In genomic region chr14:30629839-30630238, GRCm38 (mm10) we compare ENCODE assay signal across 19 mouse cellular contexts. TPM values are rescaled to one million over a fixed set of nuclear protein-coding genes. Genes with fewer than 3 reads are reported as not detected.
DNase-seq lines count a peak whose midpoint lies in the region; ATAC-seq and TF ChIP-seq lines count a peak whose summit lies in the region.
"Had no signal": no experiment of that assay in that cellular context is flagged by ENCODE, and none has a peak within 500 bp of the region (broad histone marks: within the 10 kb centered on the region; RNA-seq: fewer than 3 reads in every experiment).

No protein-coding gene starts in this region.

- no peaks in the 10 kb centered on the region for H3K36me3 ChIP-seq in liver, embryonic 13.5 days
- no peaks in the 10 kb centered on the region for H3K36me3 ChIP-seq in liver, embryonic 11.5 days (ENCODE audit: control insufficient read depth, insufficient read depth, low read length)
- H3K36me3 ChIP-seq in lung, postnatal 0 days (ENCODE audit: insufficient read depth, low read length), result no peaks in the 10 kb centered on the region
- no peaks in the 10 kb centered on the region for H3K36me3 ChIP-seq in limb, embryonic 10.5 days
- no peaks in the 10 kb centered on the region for H3K36me3 ChIP-seq in midbrain, embryonic 16.5 days (ENCODE audit: control insufficient read depth, insufficient read depth, low read length)
- H3K36me3 ChIP-seq: embryonic facial prominence, embryonic 13.5 days; forebrain, embryonic 12.5 days; heart, embryonic 13.5 days; hindbrain, embryonic 15.5 days had no signal

- TF ChIP-seq EP300 in lung, postnatal 0 days (IDR thresholded peaks at IDR 0.05), result no peak

- H3K9ac ChIP-seq in liver, embryonic 13.5 days, result no peak overlapping the region
- no peak overlapping the region for H3K9ac ChIP-seq in liver, embryonic 11.5 days (ENCODE audit: low read depth, low read length)
- H3K9ac ChIP-seq in lung, postnatal 0 days (replicated peaks; ENCODE audit: low read depth), result no peak overlapping the region
- no peak overlapping the region for H3K9ac ChIP-seq in midbrain, embryonic 16.5 days (ENCODE audit: low read depth, low read length)
- H3K9ac ChIP-seq: embryonic facial prominence, embryonic 13.5 days; forebrain, embryonic 12.5 days; heart, embryonic 13.5 days; hindbrain, embryonic 15.5 days had no signal

- H3K4me1 ChIP-seq in liver, embryonic 13.5 days (replicated peaks), result peaks cover 36% of the 10 kb centered on the region
- peaks cover 8% of the 10 kb centered on the region for H3K4me1 ChIP-seq in liver, embryonic 11.5 days (replicated peaks; ENCODE audit: control insufficient read depth, insufficient read depth, low read length)
- peaks cover 20% of the 10 kb centered on the region for H3K4me1 ChIP-seq in lung, postnatal 0 days (ENCODE audit: insufficient read depth, low read depth, low read length)
- peaks cover 35% of the 10 kb centered on the region for H3K4me1 ChIP-seq in limb, embryonic 10.5 days
- peaks cover 10% of the 10 kb centered on the region; the same call in 1 of the 2 replicates for H3K4me1 ChIP-seq in midbrain, embryonic 16.5 days (ENCODE audit: control insufficient read depth, insufficient read depth, low read length)

- no peak; the same call in 1 of the 2 replicates for TF ChIP-seq CTCF in lung, postnatal 0 days (IDR thresholded peaks at IDR 0.05)

- H3K27ac ChIP-seq in liver, embryonic 13.5 days, result 0 out of 2 replicates have a peak overlapping the region, but pooled peaks have one; percentile 3
- no peak overlapping the region for H3K27ac ChIP-seq in liver, embryonic 11.5 days (ENCODE audit: low read depth, low read length)
- H3K27ac ChIP-seq in lung, postnatal 0 days (ENCODE audit: low read length), result peak overlapping the region; percentile 91; the same call in 1 of the 2 replicates
- peak overlapping the region; percentile 14; the same call in 1 of the 2 replicates for H3K27ac ChIP-seq in limb, embryonic 10.5 days
- H3K27ac ChIP-seq in midbrain, embryonic 16.5 days (ENCODE audit: low read length), result no peak overlapping the region
- H3K27ac ChIP-seq: embryonic facial prominence, embryonic 13.5 days; forebrain, embryonic 12.5 days; heart, embryonic 13.5 days; hindbrain, embryonic 15.5 days had no signal

- 37% methylated on average over 4 of the region's 4 CpGs for WGBS in liver, embryonic 13.5 days (ENCODE audit: insufficient replicate concordance)
- 54% methylated on average over 4 of the region's 4 CpGs for WGBS in liver, embryonic 11.5 days
- 35% methylated on average over 4 of the region's 4 CpGs for WGBS in lung, postnatal 0 days
- 53% methylated on average over 4 of the region's 4 CpGs for WGBS in limb, embryonic 10.5 days
- WGBS in midbrain, embryonic 16.5 days, result 44% methylated on average over 4 of the region's 4 CpGs

- no peak overlapping the region for H3K4me2 ChIP-seq in liver, embryonic 13.5 days
- no peak overlapping the region for H3K4me2 ChIP-seq in liver, embryonic 11.5 days
- H3K4me2 ChIP-seq in lung, postnatal 0 days (replicated peaks; ENCODE audit: low read depth, low read length), result no peak overlapping the region
- H3K4me2 ChIP-seq in midbrain, embryonic 16.5 days (ENCODE audit: low read length), result no peak overlapping the region
- H3K4me2 ChIP-seq: embryonic facial prominence, embryonic 13.5 days; forebrain, embryonic 12.5 days; heart, embryonic 13.5 days; hindbrain, embryonic 15.5 days had no signal

- no peaks in the 10 kb centered on the region for H3K27me3 ChIP-seq in liver, embryonic 13.5 days
- H3K27me3 ChIP-seq in liver, embryonic 11.5 days (replicated peaks; ENCODE audit: control insufficient read depth, insufficient read depth, low read length), result no peaks in the 10 kb centered on the region
- H3K27me3 ChIP-seq in lung, postnatal 0 days (replicated peaks; ENCODE audit: insufficient read depth, low read length), result no peaks in the 10 kb centered on the region
- H3K27me3 ChIP-seq in limb, embryonic 10.5 days (ENCODE audit: low read depth, poor library complexity, severe bottlenecking), result peaks cover 5% of the 10 kb centered on the region
- H3K27me3 ChIP-seq in midbrain, embryonic 16.5 days (ENCODE audit: control insufficient read depth, insufficient read depth, low read depth, low read length), result peaks cover 16% of the 10 kb centered on the region
- H3K27me3 ChIP-seq: embryonic facial prominence, embryonic 13.5 days had no signal

- no peak overlapping the region for H3K4me3 ChIP-seq in liver, embryonic 13.5 days (replicated peaks)
- no peak overlapping the region for H3K4me3 ChIP-seq in liver, embryonic 11.5 days (ENCODE audit: low read depth, low read length)
- H3K4me3 ChIP-seq in lung, postnatal 0 days (ENCODE audit: low read depth, low read length), result no peak overlapping the region
- H3K4me3 ChIP-seq in limb, embryonic 10.5 days, result no peak overlapping the region
- no peak overlapping the region for H3K4me3 ChIP-seq in midbrain, embryonic 16.5 days (ENCODE audit: low read depth, low read length)
- H3K4me3 ChIP-seq: embryonic facial prominence, embryonic 13.5 days; forebrain, embryonic 12.5 days; heart, embryonic 13.5 days; hindbrain, embryonic 15.5 days had no signal

- no peaks in the 10 kb centered on the region for H3K9me3 ChIP-seq in liver, embryonic 13.5 days (replicated peaks)
- no peaks in the 10 kb centered on the region for H3K9me3 ChIP-seq in liver, embryonic 11.5 days (ENCODE audit: control insufficient read depth, low read length)
- no peaks in the 10 kb centered on the region for H3K9me3 ChIP-seq in lung, postnatal 0 days (ENCODE audit: low read length)
- no peaks in the 10 kb centered on the region for H3K9me3 ChIP-seq in limb, embryonic 10.5 days (replicated peaks)
- no peaks in the 10 kb centered on the region for H3K9me3 ChIP-seq in midbrain, embryonic 16.5 days (replicated peaks; ENCODE audit: control insufficient read depth, low read length, poor library complexity, severe bottlenecking)
- H3K9me3 ChIP-seq: embryonic facial prominence, embryonic 13.5 days; forebrain, embryonic 12.5 days; heart, embryonic 13.5 days; hindbrain, embryonic 15.5 days had no signal

- DNase-seq in liver, embryonic 13.5 days, result no peak
- DNase-seq in liver, embryonic 11.5 days (ENCODE audit: low spot score), result no peak
- DNase-seq in lung, postnatal 0 days (ENCODE audit: low spot score), result peak; percentile 69
- no peak for DNase-seq in lung, postnatal 14 days
- DNase-seq in limb, embryonic 10.5 days (ENCODE audit: low spot score), result no peak
- no peak for DNase-seq in gastrocnemius, postnatal 10 days
- DNase-seq: adrenal gland, adult 8-10 months; adrenal gland, postnatal 36 days; cerebellum, adult 11-12 months; cerebellum, adult 9-10 months; cerebellum, postnatal 25 days; gastrocnemius, postnatal 14 days; heart, postnatal 36 days had no signal

- ATAC-seq in liver, embryonic 13.5 days (ENCODE audit: low read depth), result no peak
- ATAC-seq in liver, embryonic 11.5 days (replicated peaks; ENCODE audit: low FRiP score), result no peak
- ATAC-seq in lung, postnatal 0 days, result no peak
- no peak for ATAC-seq in midbrain, embryonic 16.5 days
- ATAC-seq: forebrain, embryonic 16.5 days had no signal

RNA-seq across cellular contexts. Expression of gene Prkcd, which starts 3.8 kb away (rescaled TPM):
- 16.0 and 16.3 TPM in 2 replicates for polyA plus RNA-seq in liver, embryonic 13.5 days (2015; fragmentation: Nextera tagmentation; extraction: Ambion mirVana)
- 34.7 and 38.4 TPM in 2 replicates for polyA plus RNA-seq in liver, embryonic 11.5 days (2014; fragmentation: Nextera tagmentation; extraction: Ambion mirVana)
- 59.4 and 68.4 TPM in 2 replicates for polyA plus RNA-seq in lung, postnatal 0 days (2015; fragmentation: Nextera tagmentation; extraction: Ambion mirVana)
- polyA plus RNA-seq in limb, embryonic 10.5 days (2016; fragmentation: Nextera tagmentation; extraction: Ambion mirVana), result 26.0 and 36.8 TPM in 2 replicates
- 13.9 and 15.4 TPM in 2 replicates for polyA plus RNA-seq in midbrain, embryonic 16.5 days (2015; fragmentation: Nextera tagmentation; extraction: Ambion mirVana)
- 10 to 100 TPM; 10.9 to 18.6 TPM for total RNA-seq in gastrocnemius, postnatal 10 days (2021)

RNA-seq across cellular contexts. Expression of gene Rft1, which starts 24.3 kb away (rescaled TPM):
- polyA plus RNA-seq in liver, embryonic 13.5 days (2015; fragmentation: Nextera tagmentation; extraction: Ambion mirVana), result 5.1 and 5.4 TPM in 2 replicates
- polyA plus RNA-seq in liver, embryonic 11.5 days (2014; fragmentation: Nextera tagmentation; extraction: Ambion mirVana), result 9.7 and 9.8 TPM in 2 replicates
- polyA plus RNA-seq in lung, postnatal 0 days (2015; fragmentation: Nextera tagmentation; extraction: Ambion mirVana), result 14.4 and 15.5 TPM in 2 replicates
- polyA plus RNA-seq in limb, embryonic 10.5 days (2016; fragmentation: Nextera tagmentation; extraction: Ambion mirVana), result 16.6 and 19.3 TPM in 2 replicates
- 8.3 and 9.4 TPM in 2 replicates for polyA plus RNA-seq in midbrain, embryonic 16.5 days (2015; fragmentation: Nextera tagmentation; extraction: Ambion mirVana)
- 1 to 10 TPM; 6.4 to 7.3 TPM for total RNA-seq in gastrocnemius, postnatal 10 days (2021)

Comparison
In these comparisons a context has a peak if more than half of its experiments do, and no peak if none do; other contexts are left out.
1. H3K27ac ChIP-seq: peak in liver, embryonic 13.5 days (single experiment), lung, postnatal 0 days (single experiment) and limb, embryonic 10.5 days (single experiment); none in liver, embryonic 11.5 days (single experiment) and midbrain, embryonic 16.5 days (single experiment).